Mouse (Mus musculus): Measurements from ENCODE around the gene Kremen1. TPM values are rescaled to one million over a fixed set of nuclear protein-coding genes. Genes with fewer than 3 reads are reported as not detected.

The Kremen1 gene
- polyA plus RNA-seq (2012; rRNA removed; ENCODE audit: low replicate concordance) = 8.6 and 9.0 TPM in 2 replicates

GRCm38 (mm10) chr11:5261508-5262392 is at the start of gene Kremen1:
Kremen1 (minus strand) TSS chr11:5261558.

GRCm38 (mm10) chr11:5151680-5152337 is 109.5 kb downstream of the Kremen1 start, which contains the start of gene Emid1:
Emid1 (minus strand) TSS chr11:5152257.

Other genes starting within 250 kb of the Kremen1 start
- gene Rasl10a, start 203.4 kb downstream of the Kremen1 start, polyA plus RNA-seq (2012; rRNA removed; ENCODE audit: low replicate concordance) = 0.49 and 1.2 TPM in 2 replicates
- 68.8 and 126 TPM in 2 replicates for gene Gas2l1, start 196.2 kb downstream of the Kremen1 start, polyA plus RNA-seq (2012; rRNA removed; ENCODE audit: low replicate concordance)
- gene Rhbdd3, start 162.6 kb downstream of the Kremen1 start, polyA plus RNA-seq (2012; rRNA removed; ENCODE audit: low replicate concordance) = 24.6 and 25.3 TPM in 2 replicates
- gene Ewsr1, start 162.3 kb downstream of the Kremen1 start, polyA plus RNA-seq (2012; rRNA removed; ENCODE audit: low replicate concordance) = 141 and 292 TPM in 2 replicates
- gene Emid1, start 109.3 kb downstream of the Kremen1 start, polyA plus RNA-seq (2012; rRNA removed; ENCODE audit: low replicate concordance) = 20.0 and 37.4 TPM in 2 replicates
- 1.7 and 3.9 TPM in 2 replicates for gene Znrf3, start 183.3 kb upstream of the Kremen1 start, polyA plus RNA-seq (2012; rRNA removed; ENCODE audit: low replicate concordance)

Data from duodenum, adult 2 months (tissue).